Mouse (Mus musculus) kidney, embryonic 15.5 days (tissue): ENCODE results near the gene Cenpb. TPM values are rescaled to one million over a fixed set of nuclear protein-coding genes. Genes with fewer than 3 reads are reported as not detected.

Experiments
- ATAC-seq: fragments of 200-750 bp; cut with Nextera tagmentation; replicated peaks from 2 replicates; pipeline ENCODE4 v1.8.0; 2017; ENCODE audit warnings: moderate TSS enrichment; ENCODE audit not compliant: low FRiP score
- H3K27ac ChIP-seq: fragments of 300-500 bp; sonication (generic); 2 replicates; pipeline ENCODE4 v1.5.1; 2015; ENCODE audit warnings: mild to moderate bottlenecking, inconsistent platforms
- H3K27me3 ChIP-seq: fragments of 300-500 bp; sonication (generic); 2 replicates; pipeline ENCODE4 v1.6.1; 2015; ENCODE audit warnings: inconsistent platforms
- H3K36me3 ChIP-seq: fragments of 300-500 bp; sonication (generic); 2 replicates; pipeline ENCODE4 v1.6.1; 2015; ENCODE audit warnings: inconsistent platforms
- H3K4me1 ChIP-seq: fragments of 300-500 bp; sonication (generic); 2 replicates; pipeline ENCODE4 v1.6.1; 2015; ENCODE audit warnings: inconsistent platforms
- H3K4me2 ChIP-seq: fragments of 300-500 bp; sonication (generic); 2 replicates; pipeline ENCODE4 v1.6.1; 2015; ENCODE audit warnings: moderate library complexity, mild to moderate bottlenecking, inconsistent platforms
- H3K4me3 ChIP-seq: fragments of 300-500 bp; sonication (generic); replicated peaks from 2 replicates; pipeline ENCODE4 v1.5.1; 2015; ENCODE audit warnings: mild to moderate bottlenecking, inconsistent platforms
- H3K9ac ChIP-seq: fragments of 300-500 bp; sonication (generic); 2 replicates; pipeline ENCODE4 v1.6.1; 2015; ENCODE audit warnings: mild to moderate bottlenecking, inconsistent platforms
- H3K9me3 ChIP-seq: fragments of 300-500 bp; sonication (generic); replicated peaks from 2 replicates; pipeline ENCODE4 v1.6.1; 2016; ENCODE audit warnings: inconsistent platforms
- WGBS: fragments of 180-500 bp; shearing (Covaris S2); methylation state at CpG from one replicate; pipeline ENCODE4 v1.1.7; 2015; ENCODE audit warnings: mixed read lengths; 5-methylcytosine and 5-hydroxymethylcytosine counted together
- polyA plus RNA-seq: library from polyadenylated mRNA; unstranded; fragments of >200 nt; fragmentation: Nextera tagmentation; extraction: Ambion mirVana; gene quantifications from 2 replicates; pipeline ENCODE4 v1.2.1, GENCODE M21; 2015

Gene Cenpb
- polyA plus RNA-seq, 1 experiment from 2014 or later, result 10.6 TPM

DNA sequence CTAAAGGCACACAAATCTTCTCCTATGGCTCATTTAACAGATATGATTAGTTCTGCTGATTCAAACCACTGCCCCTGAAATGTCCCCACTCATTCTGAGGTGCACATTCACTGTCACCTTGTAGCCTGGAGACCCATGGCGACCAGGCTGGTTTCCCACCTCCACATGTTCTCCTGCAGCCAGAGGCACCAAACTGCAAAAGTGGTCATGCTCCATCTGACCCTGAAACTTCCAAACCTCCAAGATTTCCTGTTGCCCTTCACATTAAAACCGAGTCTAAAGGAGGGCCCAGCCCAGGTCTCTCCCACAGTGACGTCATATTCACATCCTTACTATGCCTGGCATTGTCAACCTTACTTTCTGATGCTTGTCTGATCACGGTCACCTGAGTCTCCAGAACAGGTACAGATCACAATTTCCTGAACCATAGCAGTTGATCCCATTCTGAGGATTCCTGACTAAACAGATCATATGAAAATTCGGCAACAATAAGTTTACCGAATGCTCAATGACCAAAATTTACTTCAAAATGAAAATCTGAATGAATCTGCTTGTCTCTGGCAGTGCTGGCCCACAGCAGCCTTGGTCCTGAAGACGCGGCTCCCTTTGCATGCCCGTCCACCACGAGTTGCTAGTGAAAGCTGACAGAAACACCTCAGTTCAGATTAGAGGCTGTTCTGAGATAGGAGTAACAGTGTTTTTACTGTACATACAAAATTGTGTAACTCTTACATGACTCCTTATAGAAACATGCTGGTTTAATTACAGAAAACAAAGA, 47.6 kb downstream of the Cenpb start:
- no peak overlapping the region for H3K4me3 ChIP-seq
- ATAC-seq, result no peak
- H3K4me2 ChIP-seq, result no peak overlapping the region
- no peak overlapping the region for H3K9ac ChIP-seq
- no peak overlapping the region for H3K27ac ChIP-seq
- WGBS, result 80% methylated on average over 10 of the region's 10 CpGs
- peaks cover 47% of the 10 kb centered on the region for H3K4me1 ChIP-seq
- no peaks in the 10 kb centered on the region for H3K27me3 ChIP-seq
- H3K9me3 ChIP-seq, result no peaks in the 10 kb centered on the region
- peaks cover 34% of the 10 kb centered on the region for H3K36me3 ChIP-seq

DNA sequence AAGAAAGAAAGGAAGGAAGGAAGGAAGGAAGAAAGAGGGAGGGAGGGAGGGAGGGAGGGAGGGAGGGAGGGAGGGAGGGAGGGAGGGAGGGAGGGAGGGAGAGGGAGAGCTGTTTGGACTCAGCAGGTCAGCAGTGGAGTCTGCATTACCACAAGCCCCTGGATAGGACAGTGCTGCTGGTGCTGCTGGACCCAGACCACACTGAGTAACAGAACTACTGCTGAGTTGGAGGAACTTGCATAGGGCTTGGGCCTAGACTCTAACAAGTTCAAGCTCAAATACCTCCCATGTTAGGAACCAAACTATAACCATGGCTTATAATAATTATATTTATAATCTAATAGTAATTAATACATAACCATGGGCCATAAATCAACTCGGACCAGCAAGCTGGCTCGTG, 49.0 kb downstream of the Cenpb start:
- WGBS, result 65% methylated on average over 2 of the region's 2 CpGs
- H3K27me3 ChIP-seq, result no peaks in the 10 kb centered on the region
- no peak for ATAC-seq

DNA sequence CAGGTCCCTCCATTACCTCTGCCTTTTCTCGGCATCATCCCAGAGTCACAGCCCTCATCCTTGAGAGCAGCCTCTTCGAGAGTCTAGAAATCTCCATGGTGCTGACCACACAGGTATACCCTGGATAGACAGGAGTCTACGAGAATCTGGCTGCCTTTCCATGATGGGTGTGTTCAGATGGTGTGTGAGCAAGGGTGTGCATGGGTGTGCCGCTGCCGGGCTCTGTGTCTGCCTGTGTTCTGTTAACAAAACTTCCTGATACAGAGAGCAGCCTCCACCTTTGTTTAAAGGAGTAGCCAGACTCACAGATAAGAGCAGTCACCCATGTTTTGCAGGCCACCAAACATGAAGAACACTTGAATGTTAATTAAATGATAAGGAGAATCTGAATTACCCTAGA, 50.0 kb downstream of the Cenpb start:
- Histone ChIP-seq H3K4me3 (no peak overlapping the region), H3K4me1 (peaks cover 54% of the 10 kb centered on the region), H3K27ac (no peak overlapping the region), H3K4me2 (no peak overlapping the region), H3K27me3 (no peaks in the 10 kb centered on the region), H3K9me3 (no peaks in the 10 kb centered on the region), H3K9ac (no peak overlapping the region), H3K36me3 (peaks cover 19% of the 10 kb centered on the region)
- WGBS, result 73% methylated on average over 5 of the region's 5 CpGs
- ATAC-seq, result no peak

More for the DNA sequence above, 49.0 kb downstream of the Cenpb start:
- H3K27ac ChIP-seq, result no peak overlapping the region
- H3K36me3 ChIP-seq, result peaks cover 22% of the 10 kb centered on the region
- H3K4me3 ChIP-seq, result no peak overlapping the region
- H3K9ac ChIP-seq, result no peak overlapping the region
- H3K4me2 ChIP-seq, result no peak overlapping the region
- no peaks in the 10 kb centered on the region for H3K9me3 ChIP-seq
- peaks cover 58% of the 10 kb centered on the region for H3K4me1 ChIP-seq

DNA sequence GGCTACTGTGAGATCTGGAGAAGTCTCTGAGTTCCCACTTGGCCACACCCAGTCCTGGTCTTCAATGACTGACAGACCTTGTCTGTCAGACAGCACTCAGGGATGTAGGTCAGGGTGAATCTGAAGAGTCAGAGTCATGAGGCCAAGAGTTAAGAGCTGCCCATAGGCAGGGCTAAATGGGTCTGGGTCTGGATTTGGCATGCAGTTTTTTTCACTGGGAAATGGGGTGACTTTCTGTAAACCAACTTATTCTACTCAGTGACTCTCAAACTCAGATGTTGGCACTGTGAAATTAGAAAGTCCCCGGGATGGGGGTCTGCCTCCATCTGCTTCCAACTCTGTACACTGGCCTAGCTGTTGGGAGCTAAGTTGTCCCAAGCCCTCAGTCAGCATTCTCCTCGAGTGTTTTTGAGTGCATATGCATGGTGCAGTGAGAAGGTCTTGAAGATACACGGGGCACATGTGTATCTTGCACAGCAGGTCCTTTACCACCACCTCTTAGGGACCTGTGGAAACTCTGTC, 51.2 kb downstream of the Cenpb start:
- Histone ChIP-seq H3K27ac (0 out of 2 replicates have a peak overlapping the region, but pooled peaks have one; percentile 86), H3K4me3 (peak overlapping the region; percentile 57), H3K4me2 (peak overlapping the region; percentile 62), H3K36me3 (peaks cover 8% of the 10 kb centered on the region; the same call in 1 of the 2 replicates), H3K9me3 (no peaks in the 10 kb centered on the region), H3K27me3 (no peaks in the 10 kb centered on the region), H3K9ac (no peak overlapping the region), H3K4me1 (peaks cover 57% of the 10 kb centered on the region)
- ATAC-seq, result no peak
- WGBS, result 76% methylated on average over 3 of the region's 3 CpGs

DNA sequence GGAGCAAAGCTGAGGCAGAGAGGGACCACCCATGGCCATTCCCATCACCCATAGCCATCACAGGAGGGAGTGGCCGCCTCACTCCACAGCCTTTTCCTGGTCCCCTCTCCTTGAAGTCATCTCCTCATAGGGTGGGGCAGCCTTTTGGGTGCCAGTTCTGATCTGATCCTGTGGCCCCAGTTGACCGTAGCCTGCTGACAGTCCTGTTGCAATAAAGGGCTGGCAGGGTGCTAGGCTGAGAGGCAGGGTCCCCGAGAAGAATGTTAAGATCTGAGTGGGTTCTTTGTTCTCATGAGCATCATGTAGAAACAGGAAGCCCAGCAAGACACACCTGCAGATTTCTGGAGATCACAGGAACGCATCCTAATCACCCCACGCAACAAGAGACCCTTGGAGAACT, 51.7 kb downstream of the Cenpb start:
- 69% methylated on average over 5 of the region's 5 CpGs for WGBS
- peak overlapping the region; percentile 86; the same call in 1 of the 2 replicates for H3K27ac ChIP-seq
- H3K36me3 ChIP-seq, result 0 out of 2 replicates have a peak, but pooled peaks cover 3% of the 10 kb centered on the region
- no peak for ATAC-seq
- H3K4me3 ChIP-seq, result peak overlapping the region; percentile 57
- H3K9me3 ChIP-seq, result no peaks in the 10 kb centered on the region
- 0 out of 2 replicates have a peak overlapping the region, but pooled peaks have one; percentile 8 for H3K9ac ChIP-seq
- no peaks in the 10 kb centered on the region for H3K27me3 ChIP-seq
- H3K4me1 ChIP-seq, result peaks cover 57% of the 10 kb centered on the region
- peak overlapping the region; percentile 62 for H3K4me2 ChIP-seq

DNA sequence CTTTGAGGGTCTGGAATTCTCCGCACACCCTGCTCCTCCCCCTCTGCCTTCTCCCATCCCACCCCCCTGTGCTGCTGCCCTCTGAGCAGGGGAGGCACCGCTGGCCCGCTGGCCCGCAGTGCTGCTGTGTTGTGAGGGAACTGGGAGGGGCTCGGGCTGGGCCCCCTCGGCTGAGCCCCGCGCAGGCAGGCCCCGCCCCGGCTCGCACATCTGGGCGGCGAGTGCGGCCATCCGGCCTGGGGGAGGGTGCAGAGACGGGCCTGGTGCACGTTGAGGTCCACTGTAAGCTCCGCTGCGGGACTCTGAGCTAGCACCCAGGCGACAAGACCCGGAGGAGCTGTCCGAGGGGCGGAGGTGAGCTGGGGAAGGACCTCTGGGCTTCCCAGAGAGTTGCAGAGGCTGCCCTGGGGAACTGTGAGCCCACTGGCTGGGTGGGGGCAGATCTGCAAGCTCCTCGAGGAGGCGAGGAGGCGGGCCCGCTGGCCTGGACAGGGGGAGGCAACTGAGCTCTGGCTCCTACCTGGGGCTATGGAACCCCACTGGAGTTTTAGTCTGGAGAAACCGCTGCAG, 52.6 kb downstream of the Cenpb start, which contains the start of gene Hspa12b:
Gene Hspa12b, plus strand, starts transcription at position 120 of the 570 bp plus-strand sequence.
- Histone ChIP-seq H3K9ac (peak within 1 kb of the TSS; percentile 59), H3K9me3 (no peaks in the 10 kb centered on the region), H3K4me2 (peak within 1 kb of the TSS; percentile 62), H3K4me3 (peak within 1 kb of the TSS; percentile 57), H3K4me1 (peaks cover 56% of the 10 kb centered on the region), H3K36me3 (no peaks in the 10 kb centered on the region), H3K27me3 (no peaks in the 10 kb centered on the region), H3K27ac (peak within 1 kb of the TSS; percentile 86)
- 0% methylated on average over 28 of the region's 28 CpGs for WGBS
- ATAC-seq, result peak; percentile 93

DNA sequence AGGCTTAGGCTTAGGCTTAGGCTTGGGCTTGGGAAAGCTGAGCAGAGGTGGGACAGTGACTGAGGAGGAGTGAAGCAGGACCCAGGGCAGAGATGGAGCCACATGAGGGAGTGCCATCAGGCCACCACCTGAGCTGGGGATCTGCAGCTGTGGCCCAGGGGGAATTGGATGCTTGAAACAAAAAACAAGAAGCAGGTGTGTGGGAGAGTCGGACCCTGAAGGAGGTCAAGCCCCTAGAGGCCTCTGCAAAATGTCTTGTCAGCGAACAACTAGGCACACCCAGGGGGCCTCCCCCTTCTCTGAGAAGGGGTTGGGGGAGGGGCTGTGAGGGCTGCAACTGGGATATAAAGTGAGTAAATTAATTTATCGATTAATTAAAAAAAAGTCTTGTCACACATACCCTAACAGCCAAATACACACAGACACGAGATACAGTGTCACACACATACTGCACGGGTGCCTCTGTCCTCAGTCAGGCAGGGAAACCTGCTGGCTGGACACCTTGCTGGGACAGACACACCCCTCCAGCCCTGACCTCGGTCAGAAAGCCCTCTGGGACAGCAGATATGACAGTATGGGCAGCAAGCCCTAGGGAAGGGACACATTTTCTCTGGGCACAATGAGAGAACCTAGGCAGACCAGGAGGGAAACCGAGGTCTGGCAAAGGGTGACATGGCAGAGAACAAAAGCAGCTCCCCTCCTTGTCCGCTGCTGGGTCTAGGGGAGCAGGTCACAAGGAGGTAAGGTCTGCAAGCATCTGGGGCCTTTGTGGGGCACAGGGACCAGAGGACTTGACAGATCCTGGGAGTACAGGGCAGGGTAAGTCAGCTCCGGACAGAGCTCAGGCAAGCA, 53.7 kb downstream of the Cenpb start:
- H3K4me3 ChIP-seq, result peak overlapping the region; percentile 57; the same call in 1 of the 2 replicates
- H3K4me1 ChIP-seq, result peaks cover 50% of the 10 kb centered on the region
- H3K27me3 ChIP-seq, result no peaks in the 10 kb centered on the region
- peak overlapping the region; percentile 86 for H3K27ac ChIP-seq
- no peak overlapping the region for H3K9ac ChIP-seq
- H3K9me3 ChIP-seq, result no peaks in the 10 kb centered on the region
- peak; percentile 23; the same call in 1 of the 2 replicates for ATAC-seq
- H3K36me3 ChIP-seq, result no peaks in the 10 kb centered on the region
- H3K4me2 ChIP-seq, result peak overlapping the region; percentile 62
- WGBS, result 45% methylated on average over 9 of the region's 9 CpGs

Other genes starting within 250 kb of the Cenpb start
- gene Gfra4, start 137.0 kb downstream of the Cenpb start, polyA plus RNA-seq, result 15.1 and 17.0 TPM in 2 replicates
- 3.6 and 4.9 TPM in 2 replicates for gene Adam33, start 116.3 kb downstream of the Cenpb start, polyA plus RNA-seq
- 0.35 and 0.49 TPM in 2 replicates for gene Siglec1, start 93.3 kb downstream of the Cenpb start, polyA plus RNA-seq
- gene Hspa12b, start 52.8 kb downstream of the Cenpb start, polyA plus RNA-seq, result 20.3 and 21.3 TPM in 2 replicates
- not detected in 2 replicates for gene Gm11037, start 46.6 kb downstream of the Cenpb start, polyA plus RNA-seq
- gene 1700037H04Rik, start 20.0 kb downstream of the Cenpb start, polyA plus RNA-seq, result 82.9 and 91.1 TPM in 2 replicates
- gene Cdc25b, start 6.9 kb upstream of the Cenpb start, polyA plus RNA-seq, result 62.1 and 71.5 TPM in 2 replicates
- 3.2 and 3.6 TPM in 2 replicates for gene Spef1, start 7.2 kb upstream of the Cenpb start, polyA plus RNA-seq
- 25.6 TPM in 2 replicates for gene Ap5s1, start 27.0 kb upstream of the Cenpb start, polyA plus RNA-seq
- gene Mavs, start 54.0 kb upstream of the Cenpb start, polyA plus RNA-seq, result 27.8 and 30.2 TPM in 2 replicates
- gene Pank2, start 82.4 kb upstream of the Cenpb start, polyA plus RNA-seq, result 38.3 and 39.0 TPM in 2 replicates
- gene Rnf24, start 172.8 kb upstream of the Cenpb start, polyA plus RNA-seq, result 3.9 and 4.0 TPM in 2 replicates